Mouse (Mus musculus) T-cell, adult 2 months (primary cell): ENCODE results near the gene Sox6.

ENCODE experiments used
- DNase-seq: peaks from one replicate; pipeline ENCODE4 v3.0.0; 2022; ENCODE audit warnings: low spot score

Gene Sox6

GRCm38 (mm10) chr7:115486431-115486830 is 552.2 kb downstream of the Sox6 start:
- DNase-seq, result no peak

GRCm38 (mm10) chr7:115485664-115486409 is 552.8 kb downstream of the Sox6 start:
- DNase-seq, result no peak

- DNase-seq, result no peak
These were observed 560.8 kb downstream of the Sox6 start for GRCm38 (mm10) chr7:115477763-115478162.

- no peak for DNase-seq
These were observed 561.5 kb downstream of the Sox6 start for GRCm38 (mm10) chr7:115476881-115477665.

GRCm38 (mm10) chr7:115475176-115475575 is 563.4 kb downstream of the Sox6 start:
- DNase-seq, result no peak

GRCm38 (mm10) chr7:115474115-115474514 is 564.5 kb downstream of the Sox6 start:
- no peak for DNase-seq

- DNase-seq, result no peak
These were observed 565.7 kb downstream of the Sox6 start for GRCm38 (mm10) chr7:115472850-115473249.

- no peak for DNase-seq
These were observed 567.1 kb downstream of the Sox6 start for GRCm38 (mm10) chr7:115471521-115471920.

- DNase-seq, result no peak
These were observed 571.8 kb downstream of the Sox6 start for GRCm38 (mm10) chr7:115466811-115467210.

- DNase-seq, result no peak
These were observed 575.2 kb downstream of the Sox6 start for GRCm38 (mm10) chr7:115463367-115463766.

GRCm38 (mm10) chr7:115462276-115462675 is 576.3 kb downstream of the Sox6 start:
- no peak for DNase-seq

- DNase-seq, result no peak
These were observed 583.6 kb downstream of the Sox6 start for GRCm38 (mm10) chr7:115454988-115455387.

- DNase-seq, result no peak
These were observed 584.9 kb downstream of the Sox6 start for GRCm38 (mm10) chr7:115453713-115454073.

GRCm38 (mm10) chr7:115453042-115453712 is 585.4 kb downstream of the Sox6 start:
- DNase-seq, result no peak

- DNase-seq, result no peak
These were observed 588.0 kb downstream of the Sox6 start for GRCm38 (mm10) chr7:115450431-115451195.

GRCm38 (mm10) chr7:115448403-115449025 is 590.1 kb downstream of the Sox6 start:
- DNase-seq, result no peak

- DNase-seq, result no peak
These were observed 591.5 kb downstream of the Sox6 start for GRCm38 (mm10) chr7:115447091-115447490.

- no peak for DNase-seq
These were observed 592.0 kb downstream of the Sox6 start for GRCm38 (mm10) chr7:115446481-115447016.

GRCm38 (mm10) chr7:115426161-115426982 is 612.2 kb downstream of the Sox6 start:
- no peak for DNase-seq

- DNase-seq, result no peak
These were observed 615.8 kb downstream of the Sox6 start for GRCm38 (mm10) chr7:115422828-115423227.
